Mouse (Mus musculus) frontal cortex, postnatal 10 days (tissue): ENCODE measurements around the gene Zfp444.
"Not testable (repeated sequence)": the region's sequence is repeated elsewhere in the genome, so short reads cannot be mapped to it uniquely, and the experiment has no call there.

ENCODE experiments used
- DNase-seq, 2 experiments: peaks; one replicate each; pipeline ENCODE4 v3.0.0; 2022; ENCODE audit warnings: low spot score in 2 of 2, mixed read lengths in 1 of 2

The Zfp444 gene

GRCm38 (mm10) chr7:6214691-6215090 lies 42.7 kb downstream of the Zfp444 start:
- not testable (repeated sequence) for DNase-seq

GRCm38 (mm10) chr7:6220147-6220546 lies 48.1 kb downstream of the Zfp444 start:
- DNase-seq: no peak

GRCm38 (mm10) chr7:6221978-6222377 lies 50.0 kb downstream of the Zfp444 start, which contains the start of gene Zscan5b:
Gene Zscan5b, plus strand, starts transcription at chr7:6222278.
- DNase-seq: no peak

GRCm38 (mm10) chr7:6228491-6228890 lies 56.5 kb downstream of the Zfp444 start:
- DNase-seq: not testable (repeated sequence)

- no peak for DNase-seq
These were observed 67.8 kb downstream of the Zfp444 start for GRCm38 (mm10) chr7:6239787-6240186.

GRCm38 (mm10) chr7:6240841-6241425 lies 68.9 kb downstream of the Zfp444 start:
- not testable (repeated sequence) for DNase-seq
